Mouse (Mus musculus) stomach, postnatal 0 days (tissue): ENCODE results near the gene Krt75. TPM values are rescaled to one million over a fixed set of nuclear protein-coding genes. Genes with fewer than 3 reads are reported as not detected.

Experiments used
- ATAC-seq: fragments of 200-750 bp; cut with Nextera tagmentation; 2 replicates; pipeline ENCODE4 v1.8.0; 2017; ENCODE audit not compliant: low FRiP score, low TSS enrichment
- DNase-seq: peaks from one replicate; pipeline ENCODE4 v3.0.0-alpha.2; 2016; ENCODE audit warnings: low spot score
- H3K27ac ChIP-seq: fragments of 300-500 bp; sonication (generic); replicated peaks from 2 replicates; pipeline ENCODE4 v1.5.1; 2014; ENCODE audit warnings: mild to moderate bottlenecking, control low read depth
- H3K27me3 ChIP-seq: fragments of 300-500 bp; sonication (generic); 2 replicates; pipeline ENCODE4 v1.6.1; 2014; ENCODE audit warnings: low read length; ENCODE audit not compliant: control insufficient read depth, insufficient read depth
- H3K36me3 ChIP-seq: fragments of 300-500 bp; sonication (generic); 2 replicates; pipeline ENCODE4 v1.6.1; 2014; ENCODE audit warnings: low read length, mixed read lengths; ENCODE audit not compliant: control insufficient read depth, insufficient read depth
- H3K4me1 ChIP-seq: fragments of 300-500 bp; sonication (generic); replicated peaks from 2 replicates; pipeline ENCODE4 v1.6.1; 2014; ENCODE audit warnings: antibody characterized with exemption; ENCODE audit not compliant: control insufficient read depth, insufficient read depth
- H3K4me2 ChIP-seq: fragments of 300-500 bp; sonication (generic); replicated peaks from 2 replicates; pipeline ENCODE4 v1.6.1; 2014; ENCODE audit warnings: low read depth, mild to moderate bottlenecking, control low read depth, moderate library complexity
- H3K4me3 ChIP-seq: fragments of 300-500 bp; sonication (generic); 2 replicates; pipeline ENCODE4 v1.5.1; 2014; ENCODE audit warnings: low read depth, low read length, control low read depth
- H3K9ac ChIP-seq: fragments of 300-500 bp; sonication (generic); 2 replicates; pipeline ENCODE4 v1.6.1; 2014; ENCODE audit warnings: mild to moderate bottlenecking, low read length, control low read depth, mixed read lengths
- H3K9me3 ChIP-seq: fragments of 300-500 bp; sonication (generic); 2 replicates; pipeline ENCODE4 v1.6.1; 2016; ENCODE audit warnings: low read length; ENCODE audit not compliant: control insufficient read depth
- CTCF ChIP-seq: IDR thresholded peaks from 2 replicates; pipeline ENCODE4 v1.5.1; 2016; ENCODE audit warnings: antibody characterized with exemption, low read depth, mild to moderate bottlenecking, moderate library complexity
- EP300 ChIP-seq: optimal IDR thresholded peaks from 2 replicates; pipeline ENCODE3; 2016; ENCODE audit warnings: antibody characterized with exemption
- WGBS: fragments of 180-500 bp; shearing (Covaris S2); extraction: QIAGEN DNeasy Blood & Tissue Kit; methylation state at CpG from one replicate; pipeline ENCODE4 v1.1.7; 2014; 5-methylcytosine and 5-hydroxymethylcytosine counted together
- polyA plus RNA-seq: library from polyadenylated mRNA; unstranded; fragments of >200 nt; fragmentation: Nextera tagmentation; extraction: Ambion mirVana; gene quantifications from 2 replicates; pipeline ENCODE4 v1.2.1, GENCODE M21; 2015

Gene Krt75
- polyA plus RNA-seq, 1 experiment from 2014 or later: 0.57 TPM

GRCm38 (mm10) chr15:101575506-101575905, 1.8 kb upstream of the Krt75 start:
- DNase-seq: peak; percentile 35
- Histone ChIP-seq H3K4me3 (no peak overlapping the region), H3K9me3 (no peaks in the 10 kb centered on the region), H3K27ac (no peak overlapping the region), H3K4me1 (no peaks in the 10 kb centered on the region), H3K4me2 (no peak overlapping the region), H3K36me3 (no peaks in the 10 kb centered on the region), H3K27me3 (no peaks in the 10 kb centered on the region), H3K9ac (no peak overlapping the region)
- no peak for TF ChIP-seq EP300
- TF ChIP-seq CTCF: no peak
- peak; percentile 47 for ATAC-seq
- WGBS: 63% methylated on average over 5 of the region's 5 CpGs

DNA sequence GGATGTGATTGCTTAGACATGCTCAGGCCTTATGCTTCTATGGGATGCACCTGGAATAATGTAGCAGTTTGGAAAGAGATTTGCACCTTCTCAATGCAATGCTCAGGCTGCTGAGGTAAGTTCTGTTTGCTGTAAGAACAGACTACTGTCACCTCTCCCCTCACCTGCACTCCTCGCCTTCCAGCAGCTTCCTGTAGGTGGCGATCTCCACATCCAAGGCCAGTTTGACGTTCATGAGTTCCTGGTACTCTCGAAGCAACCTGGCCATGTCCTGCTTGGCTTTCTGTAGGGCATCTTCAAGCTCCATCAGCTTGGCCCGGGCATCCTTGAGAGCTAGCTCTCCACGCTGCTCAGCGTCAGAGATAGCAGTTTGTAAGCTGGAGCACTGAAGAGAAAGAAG, 5.9 kb downstream of the Krt75 start:
- no peaks in the 10 kb centered on the region for H3K4me1 ChIP-seq
- no peaks in the 10 kb centered on the region for H3K36me3 ChIP-seq
- ATAC-seq (no peak), DNase-seq (peak; percentile 63)
- H3K4me3 ChIP-seq: no peak overlapping the region
- H3K9ac ChIP-seq: no peak overlapping the region
- no peaks in the 10 kb centered on the region for H3K27me3 ChIP-seq
- no peaks in the 10 kb centered on the region for H3K9me3 ChIP-seq
- 41% methylated on average over 7 of the region's 7 CpGs for WGBS
- TF ChIP-seq EP300: no peak
- peak; percentile 76 for TF ChIP-seq CTCF
- no peak overlapping the region for H3K27ac ChIP-seq
- no peak overlapping the region for H3K4me2 ChIP-seq

GRCm38 (mm10) chr15:101562850-101563249, 10.9 kb downstream of the Krt75 start, which contains the start of gene Krt90:
TSS of gene Krt90 (minus strand) at chr15:101562950.
- H3K9ac ChIP-seq: no peak within 1 kb of the TSS
- WGBS: 71% methylated on average over 5 of the region's 5 CpGs
- H3K27me3 ChIP-seq: no peaks in the 10 kb centered on the region
- H3K9me3 ChIP-seq: no peaks in the 10 kb centered on the region
- DNase-seq (no peak), ATAC-seq (no peak)
- no peaks in the 10 kb centered on the region for H3K4me1 ChIP-seq
- no peaks in the 10 kb centered on the region for H3K36me3 ChIP-seq
- H3K4me2 ChIP-seq: no peak within 1 kb of the TSS
- no peak within 1 kb of the TSS for H3K4me3 ChIP-seq
- TF ChIP-seq CTCF: no peak
- no peak for TF ChIP-seq EP300
- no peak within 1 kb of the TSS for H3K27ac ChIP-seq

GRCm38 (mm10) chr15:101558034-101558646, 15.6 kb downstream of the Krt75 start:
- Histone ChIP-seq H3K9me3 (no peaks in the 10 kb centered on the region), H3K4me2 (no peak overlapping the region), H3K36me3 (no peaks in the 10 kb centered on the region), H3K9ac (no peak overlapping the region), H3K27ac (no peak overlapping the region), H3K4me3 (no peak overlapping the region), H3K4me1 (no peaks in the 10 kb centered on the region), H3K27me3 (no peaks in the 10 kb centered on the region)
- no peak for TF ChIP-seq CTCF
- TF ChIP-seq EP300: no peak
- DNase-seq (no peak), ATAC-seq (no peak)
- 13% methylated on average over 7 of the region's 7 CpGs for WGBS

- Histone ChIP-seq H3K4me1 (0 out of 2 replicates have a peak, but pooled peaks cover 5% of the 10 kb centered on the region), H3K27me3 (no peaks in the 10 kb centered on the region), H3K9me3 (no peaks in the 10 kb centered on the region), H3K4me3 (no peak overlapping the region), H3K4me2 (no peak overlapping the region), H3K36me3 (no peaks in the 10 kb centered on the region), H3K9ac (no peak overlapping the region), H3K27ac (no peak overlapping the region)
- DNase-seq (peak; percentile 51), ATAC-seq (peak; percentile 57; the same call in 1 of the 2 replicates)
- TF ChIP-seq EP300 (no peak), CTCF (peak; percentile 37; the same call in 1 of the 2 replicates)
- 0% methylated on average over 11 of the region's 11 CpGs for WGBS
These were observed 20.5 kb downstream of the Krt75 start for GRCm38 (mm10) chr15:101553169-101553568.

- no peak overlapping the region for H3K4me3 ChIP-seq
- no peaks in the 10 kb centered on the region for H3K27me3 ChIP-seq
- no peak for DNase-seq
- no peak overlapping the region for H3K4me2 ChIP-seq
- WGBS: 77% methylated on average over 7 of the region's 8 CpGs
- no peak overlapping the region for H3K27ac ChIP-seq
- H3K36me3 ChIP-seq: no peaks in the 10 kb centered on the region
- TF ChIP-seq CTCF (no peak), EP300 (no peak)
- no peak overlapping the region for H3K9ac ChIP-seq
- ATAC-seq: no peak
- H3K9me3 ChIP-seq: no peaks in the 10 kb centered on the region
- 0 out of 2 replicates have a peak, but pooled peaks cover 5% of the 10 kb centered on the region for H3K4me1 ChIP-seq
These were observed 21.5 kb downstream of the Krt75 start for GRCm38 (mm10) chr15:101552188-101552587.
